Mouse (Mus musculus) testis, adult 2 months (tissue): ENCODE data around the gene Snd1.

Experiments used
- CTCF ChIP-seq: fragments of 200-500 bp; IDR thresholded peaks from 2 replicates; pipeline ENCODE4 v1.5.1; 2012; ENCODE audit warnings: low read depth, mild to moderate bottlenecking, inconsistent platforms, low read length, moderate library complexity; ENCODE audit not compliant: control insufficient read depth, insufficient read depth, insufficient replicate concordance
- POLR2A ChIP-seq: fragments of 200-500 bp; IDR thresholded peaks from 2 replicates; pipeline ENCODE4 v1.6.1; 2012; ENCODE audit warnings: low read depth, mild to moderate bottlenecking, inconsistent platforms, low read length, moderate library complexity; ENCODE audit not compliant: control insufficient read depth

DNA sequence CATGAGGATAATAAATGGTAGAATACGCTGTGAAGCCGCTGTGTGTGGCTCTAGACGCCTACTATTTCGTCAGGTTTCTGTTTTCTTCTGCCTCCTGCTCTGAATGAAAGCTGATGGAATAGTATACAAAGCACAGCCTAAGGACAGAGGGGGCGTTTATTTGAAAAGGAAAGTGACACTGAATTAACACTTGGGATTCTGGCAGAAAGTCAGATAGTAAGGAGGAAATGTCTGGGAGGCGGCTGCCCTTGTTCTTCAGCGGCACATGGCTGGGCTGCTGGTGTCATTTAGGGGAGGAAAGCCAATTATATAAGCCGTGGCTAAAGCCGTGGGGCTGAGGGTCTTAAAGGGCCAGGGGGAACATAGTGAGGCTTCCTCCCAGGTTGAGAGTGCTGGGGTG lies 320.4 kb downstream of the Snd1 start:
- TF ChIP-seq POLR2A, result no peak
- no peak for TF ChIP-seq CTCF
